Mouse (Mus musculus): ENCODE measurements around the gene 9130019O22Rik.

DNA sequence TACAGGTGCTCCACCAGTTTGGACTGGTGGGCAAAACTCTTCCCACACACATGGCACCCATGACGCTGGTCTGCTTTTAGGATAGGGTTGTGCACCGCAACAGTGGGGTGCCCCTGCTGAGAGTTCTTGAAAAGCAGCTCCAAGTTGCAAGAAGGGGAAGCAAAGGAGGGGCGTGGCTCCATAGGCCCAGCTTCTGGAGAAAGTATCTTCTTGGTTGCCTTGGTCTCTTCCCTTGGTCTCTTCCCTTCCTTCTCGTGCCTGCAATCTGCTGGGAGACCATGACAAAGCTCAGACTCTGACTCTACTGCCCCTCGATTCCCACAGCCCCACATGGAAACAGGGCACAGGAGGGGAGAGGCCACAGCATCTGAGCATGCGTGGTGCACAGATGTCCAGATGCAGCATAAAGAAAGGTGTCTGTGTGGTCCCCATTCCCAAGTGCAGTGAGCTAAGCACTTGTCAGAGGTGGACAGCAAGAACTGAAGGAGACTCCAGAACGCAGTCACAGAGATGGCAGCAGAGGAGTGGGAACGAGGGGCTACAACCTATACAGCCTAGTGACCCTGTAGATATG lies 5.4 kb upstream of the 9130019O22Rik start:
- TF ChIP-seq GATA1 (IDR thresholded peaks at IDR 0.05; ENCODE audit: low read length) (no peak), TAL1 (IDR thresholded peaks at IDR 0.05; ENCODE audit: low read length) (no peak)
